Mouse (Mus musculus): Measurements from ENCODE around the gene Gm3633. TPM values are rescaled to one million over a fixed set of nuclear protein-coding genes. Genes with fewer than 3 reads are reported as not detected.
"Not testable (repeated sequence)": the region's sequence is repeated elsewhere in the genome, so short reads cannot be mapped to it uniquely, and the experiment has no call there.

Gm3633 gene
- polyA plus RNA-seq (2016; fragmentation: Nextera tagmentation; extraction: Ambion mirVana), result not detected in 2 replicates

DNA sequence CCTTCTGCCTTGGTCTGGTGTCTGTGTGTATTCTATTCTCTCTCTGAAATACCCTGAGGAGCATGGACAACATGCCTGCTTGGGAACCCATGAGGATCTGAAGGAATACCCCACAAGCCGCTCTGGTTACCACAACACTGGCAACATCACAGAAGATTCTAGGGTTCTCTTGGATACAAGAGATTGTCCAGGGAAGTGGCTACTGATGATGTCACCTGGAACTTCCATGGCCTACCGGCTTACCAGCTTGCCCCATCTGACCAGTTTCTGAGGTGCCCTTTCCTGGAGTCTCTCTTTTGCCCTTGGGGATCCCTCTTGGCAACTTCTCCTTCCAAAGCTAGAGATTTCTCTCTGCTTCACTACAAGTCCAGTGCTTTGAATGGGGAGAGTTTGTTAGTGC, at the start of gene Gm3633:
Gm3633 (minus strand) TSS at position 101 of the 400 bp plus-strand sequence.
- H3K9me3 ChIP-seq (replicated peaks), result not testable (repeated sequence)
- 89% methylated on average over 1 of the region's 2 CpGs for WGBS

GRCm38 (mm10) chr14:42655638-42656037, 13.9 kb upstream of the Gm3633 start, which contains the start of gene Gm10378:
Gene Gm10378 (plus strand): TSS chr14:42655938.
- not testable (repeated sequence) for H3K27me3 ChIP-seq (replicated peaks); H3K4me2 ChIP-seq; ATAC-seq (ENCODE audit: insufficient number of reproducible peaks, low FRiP score); H3K9me3 ChIP-seq (replicated peaks); H3K36me3 ChIP-seq; H3K9ac ChIP-seq; H3K4me3 ChIP-seq; H3K4me1 ChIP-seq (replicated peaks); H3K27ac ChIP-seq (ENCODE audit: poor library complexity, severe bottlenecking)
- no CpG with 5 or more reads among the region's 1 CpGs for WGBS

More for the DNA sequence above, at the start of gene Gm3633:
- not testable (repeated sequence) for ATAC-seq (ENCODE audit: insufficient number of reproducible peaks, low FRiP score); H3K27ac ChIP-seq (ENCODE audit: poor library complexity, severe bottlenecking); H3K4me1 ChIP-seq (replicated peaks); H3K9ac ChIP-seq; H3K27me3 ChIP-seq (replicated peaks); H3K36me3 ChIP-seq; H3K4me3 ChIP-seq; H3K4me2 ChIP-seq

DNA sequence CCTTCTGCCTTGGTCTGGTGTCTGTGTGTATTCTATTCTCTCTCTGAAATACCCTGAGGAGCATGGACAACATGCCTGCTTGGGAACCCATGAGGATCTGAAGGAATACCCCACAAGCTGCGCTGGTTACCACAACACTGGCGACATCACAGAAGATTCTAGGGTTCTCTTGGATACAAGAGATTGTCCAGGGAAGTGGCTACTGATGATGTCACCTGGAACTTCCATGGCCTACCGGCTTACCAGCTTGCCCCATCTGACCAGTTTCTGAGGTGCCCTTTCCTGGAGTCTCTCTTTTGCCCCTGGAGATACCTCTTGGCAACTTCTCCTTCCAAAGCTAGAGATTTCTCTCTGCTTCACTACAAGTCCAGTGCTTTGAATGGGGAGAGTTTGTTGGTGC, 41.9 kb downstream of the Gm3633 start, which contains the start of gene Gm17124:
Gm17124 (minus strand) TSS at position 101 of the 400 bp plus-strand sequence.
- not testable (repeated sequence) for H3K27ac ChIP-seq (ENCODE audit: poor library complexity, severe bottlenecking); H3K27me3 ChIP-seq (replicated peaks); H3K4me1 ChIP-seq (replicated peaks); ATAC-seq (ENCODE audit: insufficient number of reproducible peaks, low FRiP score); H3K9me3 ChIP-seq (replicated peaks); H3K4me3 ChIP-seq; H3K36me3 ChIP-seq; H3K4me2 ChIP-seq; H3K9ac ChIP-seq
- no CpG with 5 or more reads among the region's 3 CpGs for WGBS

Small RNA genes within 50 kb of the gene (microRNA-seq; reads per million reads assigned to microRNA genes)
- gene Gm23620 (not detected), gene Gm25228 (not detected)

Other genes starting within 250 kb of the Gm3633 start
- not detected in 2 replicates for gene Gm8005, start 202.2 kb downstream of the Gm3633 start, polyA plus RNA-seq (2016; fragmentation: Nextera tagmentation; extraction: Ambion mirVana)
- gene Gm8011, start 178.0 kb downstream of the Gm3633 start, polyA plus RNA-seq (2016; fragmentation: Nextera tagmentation; extraction: Ambion mirVana), result not detected in 2 replicates
- not detected in 2 replicates for gene Gm8020, start 139.6 kb downstream of the Gm3633 start, polyA plus RNA-seq (2016; fragmentation: Nextera tagmentation; extraction: Ambion mirVana)
- gene Gm8024, start 117.6 kb downstream of the Gm3633 start, polyA plus RNA-seq (2016; fragmentation: Nextera tagmentation; extraction: Ambion mirVana), result not detected in 2 replicates
- not detected in 2 replicates for gene Gm17124, start 42.0 kb downstream of the Gm3633 start, polyA plus RNA-seq (2016; fragmentation: Nextera tagmentation; extraction: Ambion mirVana)
- not detected in 2 replicates for gene Gm10378, start 14.0 kb upstream of the Gm3633 start, polyA plus RNA-seq (2016; fragmentation: Nextera tagmentation; extraction: Ambion mirVana)
- not detected in 2 replicates for gene Gm3015, start 126.9 kb upstream of the Gm3633 start, polyA plus RNA-seq (2016; fragmentation: Nextera tagmentation; extraction: Ambion mirVana)
- gene Gm10377, start 156.1 kb upstream of the Gm3633 start, polyA plus RNA-seq (2016; fragmentation: Nextera tagmentation; extraction: Ambion mirVana), result not detected in 2 replicates
- gene Gm21977, start 211.6 kb upstream of the Gm3633 start, polyA plus RNA-seq (2016; fragmentation: Nextera tagmentation; extraction: Ambion mirVana), result not detected in 2 replicates